Mouse (Mus musculus): Measurements from ENCODE around the gene Rgl1.
A peak's percentile ranks its signal among the peaks of the same experiment; 100 is the strongest.
"Not testable (repeated sequence)": the region's sequence is repeated elsewhere in the genome, so short reads cannot be mapped to it uniquely, and the experiment has no call there.

Gene Rgl1

DNA sequence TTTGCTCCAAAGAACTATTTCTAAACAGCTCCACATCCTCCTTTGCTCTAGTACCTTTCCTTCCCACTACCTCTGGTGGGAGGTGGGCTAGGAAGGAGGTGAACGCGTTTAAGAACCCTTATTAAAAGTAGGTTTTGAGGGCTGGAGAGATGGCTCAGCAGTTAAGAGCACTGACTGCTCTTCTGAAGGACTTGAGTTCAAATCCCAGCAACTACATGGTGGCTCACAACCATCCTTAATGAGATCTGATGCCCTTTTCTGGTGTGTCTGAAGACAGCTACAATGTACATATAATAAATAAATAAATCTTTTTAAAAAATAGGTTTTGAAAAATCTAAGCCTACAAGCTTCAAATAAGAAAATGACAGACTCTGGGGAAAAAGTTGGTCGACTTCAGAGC lies 19.3 kb upstream of the Rgl1 start:
- not testable (repeated sequence) for DNase-seq (ENCODE audit: low read depth, low spot score)

- no peak for DNase-seq (ENCODE audit: low read depth, low spot score)
Observed at GRCm38 (mm10) chr1:152784620-152785019, 18.5 kb upstream of the Rgl1 start.

DNA sequence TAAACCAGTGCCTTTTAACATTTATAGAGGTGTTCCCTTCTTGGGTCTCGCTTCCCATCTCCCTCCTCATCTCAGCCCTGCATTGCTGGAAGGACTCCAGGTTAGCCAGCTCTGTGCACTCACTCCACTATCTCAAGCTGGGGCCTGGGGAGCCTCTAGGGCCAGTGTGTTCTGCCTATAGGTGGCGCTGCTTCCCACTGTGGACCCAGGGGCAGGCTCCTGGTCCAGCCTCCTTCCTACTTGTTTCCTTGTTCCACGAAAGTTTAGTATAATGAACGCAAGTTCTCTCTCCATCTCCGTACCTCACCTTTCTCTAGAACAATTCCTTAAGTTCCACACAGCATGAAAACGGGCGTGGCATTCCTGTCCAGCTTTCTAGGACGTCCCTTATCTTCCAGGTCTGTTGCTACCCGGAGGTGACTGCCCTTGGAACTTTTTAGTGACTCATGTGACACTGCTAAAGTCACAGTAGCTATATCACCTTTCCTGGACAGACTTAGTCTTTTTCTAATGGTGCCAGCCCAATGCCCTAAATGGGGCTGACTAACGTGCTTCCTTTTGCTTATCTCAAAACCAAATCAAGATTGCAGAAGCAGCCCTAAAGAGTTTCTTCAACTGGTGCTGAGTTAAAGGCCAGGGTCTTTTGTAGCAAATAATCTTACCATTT lies 13.1 kb upstream of the Rgl1 start:
- DNase-seq (ENCODE audit: low read depth, low spot score): no peak

DNA sequence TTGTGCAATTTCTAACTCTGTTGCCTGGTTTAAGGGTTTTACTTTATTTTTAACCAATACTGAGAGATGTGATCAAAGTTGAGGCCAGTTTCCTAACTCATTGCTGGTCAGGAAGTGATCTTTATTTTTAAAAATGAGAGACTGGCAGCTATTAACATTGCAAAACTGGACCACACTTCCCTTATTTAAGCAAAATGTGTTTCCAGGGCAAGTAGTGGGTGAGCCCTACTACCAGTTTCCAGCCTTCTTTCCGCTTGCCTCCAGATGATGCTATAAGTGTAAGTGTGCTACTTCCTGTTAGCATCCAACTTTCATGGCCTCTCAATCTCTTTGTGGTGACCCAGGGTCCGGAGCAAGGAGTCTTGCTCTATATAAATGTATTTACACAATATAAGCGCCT lies 8.4 kb upstream of the Rgl1 start:
- DNase-seq (ENCODE audit: low read depth, low spot score): not testable (repeated sequence)

DNA sequence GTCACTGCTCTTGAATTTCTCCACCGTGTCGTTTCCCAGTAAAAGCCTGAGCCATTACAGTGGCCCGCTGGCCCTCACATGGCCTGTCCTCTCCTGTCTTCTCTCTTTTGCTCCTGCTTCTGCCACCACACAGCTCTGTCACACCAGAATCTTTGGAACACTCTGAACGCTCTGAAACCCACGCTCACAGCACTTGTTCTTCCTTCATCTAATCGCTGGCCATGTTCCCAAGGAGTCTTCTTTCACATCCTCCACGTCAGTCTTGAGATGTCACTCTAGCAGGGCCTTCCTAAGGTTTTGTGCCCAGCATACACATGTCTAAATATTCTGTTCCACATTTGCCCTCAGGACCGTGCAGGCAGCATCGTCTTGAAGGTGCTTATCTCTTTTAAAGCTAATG lies 4.9 kb upstream of the Rgl1 start:
- DNase-seq (ENCODE audit: low read depth, low spot score): no peak

GRCm38 (mm10) chr1:152767749-152768488 lies 1.8 kb upstream of the Rgl1 start:
- peak; percentile 63 for DNase-seq (ENCODE audit: low read depth, low spot score)

- peak; percentile 13 for DNase-seq (ENCODE audit: low read depth, low spot score)
Observed at GRCm38 (mm10) chr1:152766804-152767748, 925 bp upstream of the Rgl1 start.

GRCm38 (mm10) chr1:152761791-152762190 lies 4.4 kb downstream of the Rgl1 start:
- no peak for DNase-seq (ENCODE audit: low read depth, low spot score)

- no peak for DNase-seq (ENCODE audit: low read depth, low spot score)
Observed at GRCm38 (mm10) chr1:152750312-152750965, 15.7 kb downstream of the Rgl1 start, which contains the start of gene Apobec4. Apobec4 (plus strand) TSS chr1:152750551.

GRCm38 (mm10) chr1:152749276-152749675 lies 16.9 kb downstream of the Rgl1 start:
- no peak for DNase-seq (ENCODE audit: low read depth, low spot score)

DNA sequence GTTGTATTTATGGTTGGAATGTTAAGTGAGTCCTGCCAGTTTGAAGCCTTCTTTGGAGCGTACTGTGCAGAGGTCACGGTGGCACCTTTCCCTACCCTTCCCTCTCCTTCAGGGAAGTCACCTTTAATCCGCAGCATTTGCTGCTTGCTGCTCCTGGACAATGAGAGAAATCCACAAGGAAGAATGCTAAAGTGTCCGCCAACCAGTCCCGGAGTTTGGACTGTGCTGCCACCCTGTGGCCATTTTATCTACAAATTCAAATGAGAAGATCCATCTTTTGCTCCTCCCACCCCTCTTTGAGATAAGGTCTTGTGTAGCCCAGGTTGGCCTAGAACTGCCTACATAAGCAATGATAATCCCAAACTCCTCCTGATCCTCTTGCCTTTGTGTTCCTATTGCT lies 19.7 kb downstream of the Rgl1 start:
- peak; percentile 67 for DNase-seq (ENCODE audit: low read depth, low spot score)

DNA sequence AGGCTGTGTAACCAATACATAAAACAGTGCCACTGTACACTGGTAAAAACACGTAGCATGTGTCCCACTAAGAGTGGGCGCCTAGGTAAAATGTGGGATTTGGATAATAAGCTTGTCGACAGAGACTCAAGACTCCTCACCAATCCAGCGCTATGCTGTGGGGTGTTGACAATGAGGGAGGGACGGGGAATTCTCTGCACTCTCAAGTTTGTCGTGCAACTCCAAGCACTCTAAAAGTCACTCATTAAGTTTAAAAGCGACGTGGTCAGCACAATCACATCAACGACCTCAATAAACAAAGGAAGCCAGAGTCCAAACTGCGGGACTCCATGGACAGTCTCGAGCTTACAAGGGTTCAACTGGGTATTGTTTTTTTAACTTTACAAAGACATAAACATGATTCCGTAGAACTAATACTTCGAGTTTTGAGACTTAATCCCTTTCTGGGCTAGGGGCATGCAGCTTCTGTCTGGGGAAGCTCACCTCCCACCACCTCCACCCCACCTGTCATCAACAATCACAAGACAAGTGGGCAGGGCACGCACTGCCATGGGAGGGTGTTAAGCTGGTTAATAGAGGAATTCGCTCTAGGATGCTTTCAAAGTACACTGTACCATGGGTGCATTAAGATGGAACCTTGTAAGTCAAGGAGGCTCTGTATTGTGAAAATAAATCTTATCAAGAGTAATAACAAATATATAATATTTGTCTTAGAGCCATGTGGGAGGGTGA lies 22.9 kb downstream of the Rgl1 start:
- no peak for DNase-seq (ENCODE audit: low read depth, low spot score)

- DNase-seq (ENCODE audit: low read depth, low spot score): no peak
Observed at GRCm38 (mm10) chr1:152739374-152739773, 26.8 kb downstream of the Rgl1 start.

GRCm38 (mm10) chr1:152738793-152739192 lies 27.4 kb downstream of the Rgl1 start:
- no peak for DNase-seq (ENCODE audit: low read depth, low spot score)

DNA sequence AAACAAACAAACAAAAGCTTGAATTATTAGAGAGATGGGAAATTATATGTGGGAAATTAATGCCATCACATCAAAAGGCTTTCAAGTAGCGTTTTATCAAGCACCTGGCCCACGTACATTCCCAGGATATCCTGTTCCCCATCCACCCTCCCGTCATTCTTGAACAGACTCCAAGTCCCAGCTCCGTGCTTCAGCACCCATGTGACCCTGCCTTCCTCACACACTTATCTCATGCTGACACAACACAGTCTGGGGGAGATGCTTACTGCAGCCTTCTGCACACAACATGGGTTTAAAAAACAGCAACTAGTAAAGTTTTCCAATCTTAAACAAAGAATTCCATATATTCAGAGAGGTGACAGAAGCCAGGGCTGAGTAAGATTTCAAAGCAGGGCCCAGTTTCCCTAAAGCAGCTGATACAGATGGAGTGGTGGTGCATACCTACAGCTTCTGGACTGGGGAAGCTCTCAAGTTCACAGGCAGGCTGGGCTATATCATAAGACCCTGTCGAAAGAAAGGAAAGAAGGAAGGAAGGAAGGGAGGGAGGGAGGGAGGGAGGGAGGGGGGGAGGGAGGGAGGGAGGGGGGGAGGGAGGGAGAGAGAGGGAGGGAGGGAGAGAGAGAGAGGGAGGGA lies 38.4 kb downstream of the Rgl1 start:
- DNase-seq (ENCODE audit: low read depth, low spot score): no peak

DNA sequence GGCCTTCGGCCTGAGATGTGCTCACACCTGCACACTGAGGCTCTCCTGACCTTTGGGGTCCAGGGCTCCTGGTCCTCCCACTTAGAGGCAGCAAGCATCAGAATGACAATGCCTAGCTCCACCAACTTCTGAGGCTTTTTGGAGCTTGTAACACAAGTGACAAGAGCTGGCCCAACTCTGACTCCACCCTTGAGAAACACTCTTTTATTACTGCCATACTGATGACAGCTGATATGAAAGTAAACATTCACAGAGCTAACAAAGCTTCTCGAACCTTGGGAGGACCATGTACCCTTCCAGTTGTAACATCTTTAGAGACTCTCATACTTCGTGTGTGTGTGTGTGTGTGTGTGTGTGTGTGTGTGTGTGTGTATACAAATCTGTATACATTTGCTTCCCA lies 40.1 kb downstream of the Rgl1 start:
- DNase-seq (ENCODE audit: low read depth, low spot score): no peak

DNA sequence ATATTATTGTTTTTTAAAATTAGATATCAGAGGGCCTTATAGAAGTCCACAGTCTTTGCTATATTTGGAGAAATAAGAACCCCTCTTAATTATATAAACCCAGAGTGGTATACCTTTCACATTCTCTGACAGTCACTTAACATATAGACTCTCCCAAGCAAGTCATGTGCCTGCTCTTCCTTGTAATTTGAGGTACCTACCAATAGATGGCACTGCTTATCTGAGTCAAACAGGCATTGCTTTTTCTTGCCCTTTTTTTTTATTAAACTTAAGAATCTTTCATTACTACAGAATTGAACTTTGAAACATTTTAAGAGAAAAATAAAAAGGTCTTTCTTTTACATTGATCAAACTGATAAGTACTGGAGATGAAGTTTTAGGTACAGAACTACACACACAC lies 41.9 kb downstream of the Rgl1 start:
- DNase-seq (ENCODE audit: low read depth, low spot score): no peak

- DNase-seq (ENCODE audit: low read depth, low spot score): no peak
Observed at GRCm38 (mm10) chr1:152721535-152722198, 44.5 kb downstream of the Rgl1 start.

- DNase-seq (ENCODE audit: low read depth, low spot score): no peak
Observed at GRCm38 (mm10) chr1:152720969-152721368, 45.2 kb downstream of the Rgl1 start.

DNA sequence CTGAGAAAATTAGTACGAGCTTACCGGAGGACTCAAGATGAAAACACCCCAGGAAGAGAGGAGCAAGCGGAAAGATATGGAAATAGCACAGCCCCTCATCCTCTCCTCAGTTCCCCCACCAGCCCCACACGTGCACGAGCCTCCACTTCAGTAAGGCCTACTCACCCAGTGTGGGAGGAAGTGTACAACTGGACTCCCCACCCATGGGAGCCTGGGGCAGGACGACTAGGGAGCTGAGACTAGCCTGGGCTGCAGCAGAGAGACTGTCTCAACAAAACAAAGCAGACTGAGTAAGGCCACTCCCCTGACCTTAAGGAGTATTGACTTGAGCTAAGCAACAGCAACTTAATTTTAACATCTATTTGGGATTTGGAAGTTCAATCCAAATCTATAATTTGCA lies 48.0 kb downstream of the Rgl1 start:
- no peak for DNase-seq (ENCODE audit: low read depth, low spot score)

Data from retina, postnatal 7 days (tissue).